Mouse (Mus musculus) layer of hippocampus, postnatal 25 days (tissue): ENCODE measurements around the gene Iqcg. TPM values are rescaled to one million over a fixed set of nuclear protein-coding genes. Genes with fewer than 3 reads are reported as not detected.

ENCODE experiments used
- DNase-seq, 2 experiments: peaks; one replicate each; pipeline ENCODE4 v3.0.0; 2022; ENCODE audit warnings: mixed read lengths in 2 of 2, low spot score in 1 of 2; ENCODE audit errors: extremely low spot score in 1 of 2
- microRNA-seq, 2 experiments: library from miRNA; unstranded; fragments of <30 nt; microRNA quantifications; one replicate each; pipeline ENCODE4 v1.2.0; 2021
- total RNA-seq, 2 experiments: library from RNA; stranded (reverse); gene quantifications; 2 replicates each; pipeline ENCODE4 v1.2.3; 2021

The Iqcg gene
- total RNA-seq, 2 experiments from 2014 or later: 3.3 to 4.0 TPM

- DNase-seq: no peak
Measured at GRCm38 (mm10) chr16:32992158-32992557, 63.9 kb downstream of the Iqcg start.

- no peak for DNase-seq
Measured at GRCm38 (mm10) chr16:32984631-32985030, 71.4 kb downstream of the Iqcg start.

DNA sequence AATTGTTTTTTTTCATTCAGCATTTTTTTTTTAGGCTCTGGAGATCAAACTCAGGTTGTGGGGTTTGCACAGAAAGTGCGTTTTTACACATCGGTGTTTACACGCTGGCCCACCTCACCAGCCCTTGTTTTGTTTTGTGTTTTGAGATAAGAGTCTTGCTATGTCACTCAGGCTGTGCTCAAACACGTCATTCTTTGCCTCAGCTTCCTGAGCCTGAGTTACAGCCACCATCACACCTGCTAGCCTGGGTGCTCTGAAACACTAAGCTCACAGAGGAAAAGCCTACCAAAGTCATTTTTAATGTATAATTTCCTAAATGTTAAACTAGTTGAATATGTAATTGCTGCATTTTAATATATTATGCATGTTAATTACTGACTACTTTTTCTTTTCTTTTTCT, 74.6 kb downstream of the Iqcg start:
- no peak for DNase-seq

- no peak for DNase-seq
Measured at GRCm38 (mm10) chr16:32980227-32980626, 75.8 kb downstream of the Iqcg start.

DNA sequence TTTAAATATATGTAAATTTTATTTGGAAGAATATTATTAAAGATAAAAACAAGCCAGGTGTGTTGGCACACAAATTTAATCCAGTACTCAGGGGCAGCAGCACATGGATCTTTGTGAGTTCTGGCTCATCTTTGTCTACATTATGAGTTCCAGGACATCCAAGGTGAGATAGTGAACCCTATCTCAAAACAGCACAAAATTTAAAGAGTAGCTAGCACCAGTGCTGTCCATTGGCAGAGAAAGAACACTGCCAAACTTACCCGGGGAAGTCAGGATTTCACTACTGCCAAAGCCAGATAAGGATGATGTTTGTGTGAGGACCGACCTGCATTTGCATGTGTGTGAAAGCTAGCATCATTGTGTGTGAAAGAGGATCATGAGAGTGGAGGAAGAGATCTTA, 83.0 kb downstream of the Iqcg start:
- no peak for DNase-seq

DNA sequence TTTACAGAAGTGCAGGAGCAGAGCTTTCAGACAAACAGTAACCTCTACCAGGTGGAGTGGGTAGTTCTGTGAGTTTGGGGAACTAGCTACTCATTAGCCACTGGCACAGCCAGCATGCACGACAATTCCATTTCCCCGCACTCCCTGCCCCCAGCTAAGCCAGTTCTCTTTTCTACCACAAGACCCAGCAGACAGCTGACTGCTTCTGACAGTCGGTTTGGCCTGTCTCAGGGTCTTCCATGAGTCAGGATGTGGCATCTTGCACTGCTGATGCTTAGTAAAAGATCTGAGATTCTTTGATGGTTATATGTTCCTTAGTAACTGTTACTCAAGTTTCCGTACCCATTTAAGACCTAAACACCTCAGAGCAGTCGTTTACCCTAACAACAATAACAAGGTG, 83.5 kb downstream of the Iqcg start:
- no peak for DNase-seq

Small RNA genes lying within 50 kb of the gene (microRNA-seq; reads per million reads assigned to microRNA genes)
- gene Gm22231 (0 reads per million in 2 experiments), gene Mir1947 (6.8 reads per million in 2 experiments)

Other genes starting within 250 kb of the Iqcg start
- gene Smbd1, start 245.7 kb downstream of the Iqcg start, total RNA-seq: not detected
- 100 to 1,000 TPM; 115 to 122 TPM for gene Fyttd1, start 178.7 kb downstream of the Iqcg start, total RNA-seq
- 10 to 100 TPM; 54.2 to 54.3 TPM for gene Rubcn, start 178.5 kb downstream of the Iqcg start, total RNA-seq
- gene Lrch3, start 142.1 kb downstream of the Iqcg start, total RNA-seq: 10 to 100 TPM; 34.7 to 38.7 TPM
- 100 to 1,000 TPM; 262 to 293 TPM for gene Rpl35a, start 235 bp upstream of the Iqcg start, total RNA-seq
- gene Lmln, start 6.3 kb upstream of the Iqcg start, total RNA-seq: 10 to 100 TPM; 16.5 to 18.1 TPM
- gene Osbpl11, start 128.9 kb upstream of the Iqcg start, total RNA-seq: 10 to 100 TPM; 19.3 to 19.6 TPM
- gene Snx4, start 195.2 kb upstream of the Iqcg start, total RNA-seq: 10 to 100 TPM; 34.6 to 37.1 TPM